Mouse (Mus musculus) thymus, postnatal 25 days (tissue): ENCODE measurements around the gene Gpr50.

Source experiments
- DNase-seq: peaks from one replicate; pipeline ENCODE4 v3.0.0; 2022

Gene Gpr50

GRCm38 (mm10) chrX:71663374-71663773 is at the start of gene Gpr50:
Gene Gpr50 (plus strand): TSS chrX:71663667.
- no peak for DNase-seq

GRCm38 (mm10) chrX:71622286-71622685 is 41.2 kb upstream of the Gpr50 start:
- no peak for DNase-seq

- DNase-seq = peak; percentile 27
Observed at GRCm38 (mm10) chrX:71623843-71624242, 39.6 kb upstream of the Gpr50 start.

- DNase-seq = peak; percentile 21
Observed at GRCm38 (mm10) chrX:71628306-71628705, 35.2 kb upstream of the Gpr50 start.

- no peak for DNase-seq
Observed at GRCm38 (mm10) chrX:71630709-71631108, 32.8 kb upstream of the Gpr50 start.

- no peak for DNase-seq
Observed at GRCm38 (mm10) chrX:71631130-71631529, 32.3 kb upstream of the Gpr50 start.

- DNase-seq = peak; percentile 3
Observed at GRCm38 (mm10) chrX:71647958-71648357, 15.5 kb upstream of the Gpr50 start.

GRCm38 (mm10) chrX:71648434-71648833 is 15.0 kb upstream of the Gpr50 start:
- no peak for DNase-seq

- no peak for DNase-seq
Observed at GRCm38 (mm10) chrX:71648848-71649454, 14.5 kb upstream of the Gpr50 start.

- DNase-seq = no peak
Observed at GRCm38 (mm10) chrX:71649993-71650392, 13.5 kb upstream of the Gpr50 start.

GRCm38 (mm10) chrX:71661794-71662193 is 1.7 kb upstream of the Gpr50 start:
- DNase-seq = no peak

GRCm38 (mm10) chrX:71663871-71664687 is 612 bp downstream of the Gpr50 start:
- no peak for DNase-seq

GRCm38 (mm10) chrX:71664688-71665026 is 1.2 kb downstream of the Gpr50 start:
- DNase-seq = no peak

GRCm38 (mm10) chrX:71670254-71670653 is 6.8 kb downstream of the Gpr50 start:
- no peak for DNase-seq

- no peak for DNase-seq
Observed at GRCm38 (mm10) chrX:71700817-71701469, 37.5 kb downstream of the Gpr50 start.
